Mouse (Mus musculus) spleen, adult 2 months (tissue): Measurements from ENCODE around the gene Abca12.

Experiments used
- CTCF ChIP-seq: fragments of 200-500 bp; IDR thresholded peaks from 2 replicates; pipeline ENCODE4 v1.5.1; 2011; ENCODE audit warnings: mild to moderate bottlenecking, inconsistent platforms; ENCODE audit not compliant: insufficient read depth, insufficient read length, insufficient replicate concordance; ENCODE audit errors: extremely low read depth
- POLR2A ChIP-seq: fragments of 200-500 bp; IDR thresholded peaks from 2 replicates; pipeline ENCODE4 v1.6.1; 2011; ENCODE audit warnings: low read depth, low read length, inconsistent platforms

GRCm38 (mm10) chr1:71367770-71368169 is 46.9 kb downstream of the Abca12 start:
- TF ChIP-seq POLR2A (no peak), CTCF (no peak)
